Mouse (Mus musculus): Measurements from ENCODE around the gene Itgax. TPM values are rescaled to one million over a fixed set of nuclear protein-coding genes. Genes with fewer than 3 reads are reported as not detected.

Itgax gene
- 1.9 TPM in 2 replicates for polyA plus RNA-seq (2012; rRNA removed)

- no peaks in the 10 kb centered on the region for H3K36me3 ChIP-seq (ENCODE audit: control insufficient read depth, insufficient read depth, low read length)
- 74% methylated on average over 8 of the region's 8 CpGs for WGBS
- no peaks in the 10 kb centered on the region for H3K4me1 ChIP-seq (ENCODE audit: control insufficient read depth, insufficient read depth, low read length)
- no peak for TF ChIP-seq CTCF (conservative IDR thresholded peaks at IDR 0.05; ENCODE audit: insufficient read depth, insufficient read length, low read depth, low read length)
- no peak for TF ChIP-seq POLR2A (IDR thresholded peaks at IDR 0.05; ENCODE audit: low read depth, low read length)
- no peak within 1 kb of the TSS for H3K4me3 ChIP-seq (ENCODE audit: insufficient read depth, low read depth, low read length)
- DNase-seq: no peak
- H3K27me3 ChIP-seq (replicated peaks; ENCODE audit: control insufficient read depth, insufficient read depth, low read length): no peaks in the 10 kb centered on the region
- H3K27ac ChIP-seq (ENCODE audit: insufficient read depth, low read depth, low read length): no peak within 1 kb of the TSS
These were observed at the start of gene Itgax for GRCm38 (mm10) chr7:128128741-128129720. Itgax (plus strand) TSS chr7:128129547.

- TF ChIP-seq CTCF (conservative IDR thresholded peaks at IDR 0.05; ENCODE audit: insufficient read depth, insufficient read length, low read depth, low read length): no peak
- TF ChIP-seq POLR2A (IDR thresholded peaks at IDR 0.05; ENCODE audit: low read depth, low read length): no peak
- Histone ChIP-seq H3K36me3 (ENCODE audit: control insufficient read depth, insufficient read depth, low read length) (no peaks in the 10 kb centered on the region), H3K4me3 (ENCODE audit: insufficient read depth, low read depth, low read length) (no peak overlapping the region), H3K27ac (ENCODE audit: insufficient read depth, low read depth, low read length) (no peak overlapping the region), H3K27me3 (replicated peaks; ENCODE audit: control insufficient read depth, insufficient read depth, low read length) (no peaks in the 10 kb centered on the region), H3K4me1 (ENCODE audit: control insufficient read depth, insufficient read depth, low read length) (no peaks in the 10 kb centered on the region)
- WGBS: 67% methylated on average over 8 of the region's 8 CpGs
- no peak for DNase-seq
These were observed 49.3 kb upstream of the Itgax start for GRCm38 (mm10) chr7:128080012-128080411.

DNA sequence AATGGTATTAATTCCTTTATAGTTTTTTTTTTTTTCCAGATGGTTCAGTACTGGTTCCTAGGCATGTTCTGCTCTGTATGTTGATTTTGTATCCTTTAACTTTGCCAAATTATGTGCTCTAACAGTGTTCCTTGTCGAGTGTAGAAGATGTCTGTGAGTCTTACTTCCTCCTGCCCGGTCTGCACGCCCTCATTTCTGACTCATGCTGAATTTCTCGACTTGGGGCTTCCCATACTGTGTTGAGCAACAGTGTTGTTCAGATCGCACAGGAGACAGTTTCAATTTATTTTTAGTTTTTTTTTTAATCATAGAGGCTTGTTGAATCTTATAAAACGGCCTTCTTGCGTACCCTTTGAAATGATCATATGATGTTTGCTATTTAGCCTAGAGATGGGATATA, 40.2 kb upstream of the Itgax start:
- Histone ChIP-seq H3K4me3 (ENCODE audit: insufficient read depth, low read depth, low read length) (no peak overlapping the region), H3K36me3 (ENCODE audit: control insufficient read depth, insufficient read depth, low read length) (no peaks in the 10 kb centered on the region), H3K4me1 (ENCODE audit: control insufficient read depth, insufficient read depth, low read length) (no peaks in the 10 kb centered on the region), H3K27ac (ENCODE audit: insufficient read depth, low read depth, low read length) (no peak overlapping the region), H3K27me3 (replicated peaks; ENCODE audit: control insufficient read depth, insufficient read depth, low read length) (no peaks in the 10 kb centered on the region)
- no peak for DNase-seq
- 69% methylated on average over 7 of the region's 7 CpGs for WGBS
- TF ChIP-seq CTCF (conservative IDR thresholded peaks at IDR 0.05; ENCODE audit: insufficient read depth, insufficient read length, low read depth, low read length) (no peak), POLR2A (IDR thresholded peaks at IDR 0.05; ENCODE audit: low read depth, low read length) (no peak)

- Histone ChIP-seq H3K27ac (ENCODE audit: insufficient read depth, low read depth, low read length) (no peak overlapping the region), H3K27me3 (replicated peaks; ENCODE audit: control insufficient read depth, insufficient read depth, low read length) (no peaks in the 10 kb centered on the region), H3K4me1 (ENCODE audit: control insufficient read depth, insufficient read depth, low read length) (no peaks in the 10 kb centered on the region), H3K4me3 (ENCODE audit: insufficient read depth, low read depth, low read length) (no peak overlapping the region), H3K36me3 (ENCODE audit: control insufficient read depth, insufficient read depth, low read length) (no peaks in the 10 kb centered on the region)
- no peak for TF ChIP-seq POLR2A (IDR thresholded peaks at IDR 0.05; ENCODE audit: low read depth, low read length)
- no peak for TF ChIP-seq CTCF (conservative IDR thresholded peaks at IDR 0.05; ENCODE audit: insufficient read depth, insufficient read length, low read depth, low read length)
- WGBS: 74% methylated on average over 1 of the region's 1 CpGs
- peak; percentile 29 for DNase-seq
These were observed 31.2 kb upstream of the Itgax start for GRCm38 (mm10) chr7:128098135-128098534.

DNA sequence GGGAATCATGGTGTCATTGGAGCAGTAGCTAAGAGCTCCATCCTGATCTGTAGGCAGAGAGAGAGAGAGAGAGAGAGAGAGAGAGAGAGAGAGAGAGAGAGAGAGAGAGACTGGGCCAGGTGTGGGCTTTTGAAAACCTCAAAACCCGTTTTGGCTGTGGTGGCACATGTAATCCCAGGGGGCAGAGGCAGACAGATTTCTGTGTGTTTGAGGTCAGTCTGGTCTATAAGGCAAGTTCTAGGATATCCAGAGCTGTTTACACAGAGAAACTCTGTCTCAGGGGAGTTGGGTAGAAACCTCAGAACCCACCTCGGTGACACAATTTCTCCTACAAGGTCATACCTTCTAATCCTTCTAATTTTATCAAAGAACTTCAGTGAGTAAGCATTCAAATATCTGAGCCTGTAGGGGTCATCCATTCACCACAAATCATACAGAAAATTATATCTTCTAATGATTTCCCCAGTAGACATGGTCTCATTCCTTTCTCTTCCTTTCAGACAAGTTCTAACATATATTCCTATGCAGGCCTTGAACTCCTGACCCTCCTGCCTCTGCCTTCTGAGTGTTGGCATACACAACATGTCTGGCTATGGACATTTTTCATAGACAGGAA, 28.5 kb upstream of the Itgax start:
- Histone ChIP-seq H3K27ac (ENCODE audit: insufficient read depth, low read depth, low read length) (no peak overlapping the region), H3K27me3 (replicated peaks; ENCODE audit: control insufficient read depth, insufficient read depth, low read length) (no peaks in the 10 kb centered on the region), H3K4me1 (ENCODE audit: control insufficient read depth, insufficient read depth, low read length) (no peaks in the 10 kb centered on the region), H3K36me3 (ENCODE audit: control insufficient read depth, insufficient read depth, low read length) (no peaks in the 10 kb centered on the region), H3K4me3 (ENCODE audit: insufficient read depth, low read depth, low read length) (no peak overlapping the region)
- whole genome bisulfite sequencing: 57% methylated on average over 2 of the region's 2 CpGs
- no peak for TF ChIP-seq CTCF (conservative IDR thresholded peaks at IDR 0.05; ENCODE audit: insufficient read depth, insufficient read length, low read depth, low read length)
- no peak for DNase-seq

- no peak overlapping the region for H3K27ac ChIP-seq (ENCODE audit: insufficient read depth, low read depth, low read length)
- no peak for DNase-seq
- H3K4me1 ChIP-seq (ENCODE audit: control insufficient read depth, insufficient read depth, low read length): no peaks in the 10 kb centered on the region
- H3K27me3 ChIP-seq (replicated peaks; ENCODE audit: control insufficient read depth, insufficient read depth, low read length): no peaks in the 10 kb centered on the region
- no peak for TF ChIP-seq CTCF (conservative IDR thresholded peaks at IDR 0.05; ENCODE audit: insufficient read depth, insufficient read length, low read depth, low read length)
- TF ChIP-seq POLR2A (IDR thresholded peaks at IDR 0.05; ENCODE audit: low read depth, low read length): no peak
- no peak overlapping the region for H3K4me3 ChIP-seq (ENCODE audit: insufficient read depth, low read depth, low read length)
- H3K36me3 ChIP-seq (ENCODE audit: control insufficient read depth, insufficient read depth, low read length): no peaks in the 10 kb centered on the region
- 63% methylated on average over 4 of the region's 4 CpGs for WGBS
These were observed 24.1 kb upstream of the Itgax start for GRCm38 (mm10) chr7:128105246-128105645.

DNA sequence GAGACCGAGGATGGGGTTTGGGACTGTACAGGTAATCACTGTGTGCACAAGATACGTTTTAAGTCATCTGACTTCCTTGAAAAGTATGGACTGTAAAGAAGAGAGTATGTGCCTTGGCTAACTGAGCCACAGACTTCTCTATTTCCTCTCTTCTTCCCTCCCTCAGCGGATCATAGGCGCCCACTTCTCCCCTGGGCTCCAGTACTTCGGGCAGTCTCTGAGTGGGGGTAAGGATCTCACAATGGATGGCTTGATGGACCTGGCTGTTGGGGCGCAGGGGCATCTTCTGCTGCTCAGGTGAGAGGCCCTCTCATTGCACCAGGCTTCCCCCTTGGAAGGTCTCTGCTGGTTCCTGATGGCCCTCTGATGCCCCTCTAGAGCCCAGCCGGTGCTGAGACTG, 21.9 kb upstream of the Itgax start:
- TF ChIP-seq CTCF (conservative IDR thresholded peaks at IDR 0.05; ENCODE audit: insufficient read depth, insufficient read length, low read depth, low read length): no peak
- no peak for TF ChIP-seq POLR2A (IDR thresholded peaks at IDR 0.05; ENCODE audit: low read depth, low read length)
- Histone ChIP-seq H3K36me3 (ENCODE audit: control insufficient read depth, insufficient read depth, low read length) (no peaks in the 10 kb centered on the region), H3K27me3 (replicated peaks; ENCODE audit: control insufficient read depth, insufficient read depth, low read length) (no peaks in the 10 kb centered on the region), H3K4me1 (ENCODE audit: control insufficient read depth, insufficient read depth, low read length) (no peaks in the 10 kb centered on the region), H3K4me3 (ENCODE audit: insufficient read depth, low read depth, low read length) (no peak overlapping the region), H3K27ac (ENCODE audit: insufficient read depth, low read depth, low read length) (no peak overlapping the region)
- WGBS: 90% methylated on average over 7 of the region's 7 CpGs
- no peak for DNase-seq

All from kidney, adult 2 months (tissue).